17 mouse cellular contexts compared by ENCODE assay signal in genomic region chr11:34479301-34479700, GRCm38 (mm10).
"Had no signal": no experiment of that assay in that cellular context is flagged by ENCODE, and none has a peak within 500 bp of the region (broad histone marks: within the 10 kb centered on the region; RNA-seq: fewer than 3 reads in every experiment).

No protein-coding gene starts in this region.

- H3K36me3 ChIP-seq: liver, embryonic 13.5 days; midbrain, embryonic 10.5 days; midbrain, embryonic 13.5 days; neural tube, embryonic 13.5 days had no signal

- H3K27ac ChIP-seq: layer of hippocampus, adult 2 months; liver, embryonic 13.5 days; midbrain, embryonic 10.5 days; midbrain, embryonic 13.5 days; neural tube, embryonic 13.5 days had no signal

- H3K9me3 ChIP-seq: liver, embryonic 13.5 days; megakaryocyte, embryonic 14.5 days; midbrain, embryonic 10.5 days; midbrain, embryonic 13.5 days; neural tube, embryonic 13.5 days had no signal

- H3K4me1 ChIP-seq: liver, embryonic 13.5 days; megakaryocyte, embryonic 14.5 days; midbrain, embryonic 10.5 days had no signal

- H3K4me3 ChIP-seq: layer of hippocampus, adult 2 months; liver, embryonic 13.5 days; megakaryocyte, embryonic 14.5 days; midbrain, embryonic 10.5 days; midbrain, embryonic 13.5 days; myocyte; neural tube, embryonic 13.5 days had no signal

- DNase-seq: layer of hippocampus, adult 9-11 months; liver, embryonic 13.5 days; lung, adult 2 months; lung, postnatal 36 days; retina, postnatal 1 day; right cerebral cortex, postnatal 25 days; spleen, adult 18-20 months; thymus, adult 18-20 months; thymus, postnatal 36 days had no signal

- H3K9ac ChIP-seq: liver, embryonic 13.5 days; midbrain, embryonic 13.5 days; neural tube, embryonic 13.5 days had no signal

- H3K27me3 ChIP-seq: liver, embryonic 13.5 days; megakaryocyte, embryonic 14.5 days; midbrain, embryonic 13.5 days; neural tube, embryonic 13.5 days had no signal

- H3K4me2 ChIP-seq: liver, embryonic 13.5 days; midbrain, embryonic 13.5 days; neural tube, embryonic 13.5 days had no signal

- ATAC-seq: intestine, postnatal 0 days; midbrain, embryonic 13.5 days; midbrain, embryonic 16.5 days had no signal
